Mouse (Mus musculus) forebrain, embryonic 11.5 days (tissue): ENCODE data around the gene Peg10. TPM values are rescaled to one million over a fixed set of nuclear protein-coding genes. Genes with fewer than 3 reads are reported as not detected.
"Not testable (repeated sequence)": the region's sequence is repeated elsewhere in the genome, so short reads cannot be mapped to it uniquely, and the experiment has no call there.

Source experiments
- ATAC-seq: fragments of 200-750 bp; cut with Nextera tagmentation; replicated peaks from 2 replicates; pipeline ENCODE4 v1.8.0; 2017; ENCODE audit warnings: moderate TSS enrichment; ENCODE audit not compliant: low FRiP score
- DNase-seq: peaks from one replicate; pipeline ENCODE4 v3.0.0-alpha.2; 2017; ENCODE audit warnings: low spot score
- H3K27ac ChIP-seq: fragments of 300-500 bp; sonication (generic); 2 replicates; pipeline ENCODE4 v1.5.1; 2014; ENCODE audit warnings: low read depth, low read length
- H3K27me3 ChIP-seq: fragments of 300-500 bp; sonication (generic); 2 replicates; pipeline ENCODE4 v1.6.1; 2014; ENCODE audit warnings: mild to moderate bottlenecking, low read length, mixed read lengths; ENCODE audit not compliant: control insufficient read depth, insufficient read depth
- H3K36me3 ChIP-seq: fragments of 300-500 bp; sonication (generic); 2 replicates; pipeline ENCODE4 v1.6.1; 2014; ENCODE audit warnings: mild to moderate bottlenecking, low read length, moderate library complexity, mixed read lengths; ENCODE audit not compliant: control insufficient read depth, insufficient read depth
- H3K4me1 ChIP-seq: fragments of 300-500 bp; sonication (generic); replicated peaks from 2 replicates; pipeline ENCODE4 v1.6.1; 2014; ENCODE audit warnings: low read length, mixed read lengths; ENCODE audit not compliant: control insufficient read depth, insufficient read depth
- H3K4me2 ChIP-seq: fragments of 300-500 bp; sonication (generic); 2 replicates; pipeline ENCODE4 v1.6.1; 2014; ENCODE audit warnings: low read depth, mild to moderate bottlenecking, low read length, moderate library complexity, mixed read lengths; ENCODE audit not compliant: severe bottlenecking
- H3K4me3 ChIP-seq: fragments of 300-500 bp; sonication (generic); 2 replicates; pipeline ENCODE4 v1.5.1; 2014; ENCODE audit warnings: low read depth, low read length
- H3K9ac ChIP-seq: fragments of 300-500 bp; sonication (generic); 2 replicates; pipeline ENCODE4 v1.6.1; 2014; ENCODE audit warnings: low read length
- H3K9me3 ChIP-seq: fragments of 300-500 bp; sonication (generic); 2 replicates; pipeline ENCODE4 v1.6.1; 2016; ENCODE audit warnings: low read length, mixed read lengths; ENCODE audit not compliant: control insufficient read depth
- WGBS: fragments of 180-500 bp; shearing (Covaris S2); extraction: QIAGEN DNeasy Blood & Tissue Kit; methylation state at CpG from one replicate; pipeline ENCODE4 v1.1.7; 2014; 5-methylcytosine and 5-hydroxymethylcytosine counted together
- polyA plus RNA-seq: library from polyadenylated mRNA; unstranded; fragments of >200 nt; fragmentation: Nextera tagmentation; extraction: Ambion mirVana; gene quantifications from 2 replicates; pipeline ENCODE4 v1.2.1, GENCODE M21; 2014

Peg10 gene
- polyA plus RNA-seq, 1 experiment from 2014 or later, result 17.5 TPM

GRCm38 (mm10) chr6:4761415-4762142, 14.5 kb downstream of the Peg10 start:
- ATAC-seq, result peak; percentile 31; the same call in 1 of the 2 replicates
- not testable (repeated sequence) for H3K4me2 ChIP-seq

DNA sequence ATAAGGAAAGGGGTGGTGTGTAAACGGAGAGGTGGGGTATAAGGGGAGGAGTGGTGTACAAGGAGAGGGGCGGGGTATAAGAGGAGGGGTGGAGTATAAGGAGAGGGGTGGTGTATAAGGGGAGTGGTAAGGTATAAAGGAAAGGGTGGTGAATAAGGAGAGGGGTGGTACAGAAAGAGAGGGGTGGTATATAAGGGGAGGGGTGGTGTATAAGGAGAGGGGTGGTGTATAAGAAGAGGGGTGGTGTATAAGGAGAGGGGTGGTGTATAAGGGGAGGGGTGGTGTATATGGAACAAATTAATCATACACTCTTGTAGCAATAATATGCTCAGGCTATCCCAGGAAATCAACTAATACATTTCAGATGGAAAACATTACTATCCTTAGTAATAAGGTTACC, 15.1 kb downstream of the Peg10 start:
- WGBS, result 34% methylated on average over 2 of the region's 2 CpGs
- H3K27ac ChIP-seq, result no peak overlapping the region
- no peaks in the 10 kb centered on the region for H3K4me1 ChIP-seq
- H3K9ac ChIP-seq, result no peak overlapping the region
- ATAC-seq (peak; percentile 97), DNase-seq (no peak)
- H3K9me3 ChIP-seq, result no peaks in the 10 kb centered on the region
- H3K4me2 ChIP-seq, result no peak overlapping the region
- H3K27me3 ChIP-seq, result no peaks in the 10 kb centered on the region
- H3K36me3 ChIP-seq, result no peaks in the 10 kb centered on the region
- H3K4me3 ChIP-seq, result no peak overlapping the region

More at GRCm38 (mm10) chr6:4761415-4762142, 14.5 kb downstream of the Peg10 start:
- 45% methylated on average over 3 of the region's 3 CpGs for WGBS
- H3K4me1 ChIP-seq, H3K9me3 ChIP-seq, DNase-seq, H3K27ac ChIP-seq, H3K9ac ChIP-seq, H3K4me3 ChIP-seq, H3K36me3 ChIP-seq, H3K27me3 ChIP-seq: not testable (repeated sequence)

- no peak overlapping the region for H3K9ac ChIP-seq
- H3K4me3 ChIP-seq, result no peak overlapping the region
- no peak overlapping the region for H3K4me2 ChIP-seq
- no peaks in the 10 kb centered on the region for H3K27me3 ChIP-seq
- H3K4me1 ChIP-seq, result no peaks in the 10 kb centered on the region
- H3K27ac ChIP-seq, result no peak overlapping the region
- 87% methylated on average over 1 of the region's 1 CpGs for WGBS
- H3K36me3 ChIP-seq, result no peaks in the 10 kb centered on the region
- DNase-seq (no peak), ATAC-seq (no peak)
- H3K9me3 ChIP-seq, result no peaks in the 10 kb centered on the region
Measured at GRCm38 (mm10) chr6:4796281-4796680, 49.2 kb downstream of the Peg10 start.

DNA sequence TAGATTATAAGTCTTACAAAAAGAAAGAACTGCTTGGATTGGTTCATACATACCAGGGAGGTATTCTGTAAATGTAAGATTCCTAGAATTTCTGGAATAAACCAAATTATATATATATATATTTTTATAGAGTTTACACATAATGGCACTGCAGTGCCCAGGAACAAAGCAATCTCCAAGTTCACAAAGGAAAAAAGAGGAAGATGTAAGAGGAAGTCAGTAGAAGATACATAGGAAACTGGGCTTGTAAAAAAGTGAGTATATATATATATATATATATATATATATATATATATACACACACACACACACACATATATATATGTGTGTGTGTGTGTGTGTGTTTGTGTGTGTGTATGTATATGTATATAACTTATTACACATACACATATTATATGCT, 50.2 kb downstream of the Peg10 start:
- ATAC-seq, H3K27ac ChIP-seq, H3K4me3 ChIP-seq, H3K9me3 ChIP-seq, H3K4me1 ChIP-seq, H3K4me2 ChIP-seq, H3K36me3 ChIP-seq, H3K27me3 ChIP-seq, DNase-seq, H3K9ac ChIP-seq: not testable (repeated sequence)

DNA sequence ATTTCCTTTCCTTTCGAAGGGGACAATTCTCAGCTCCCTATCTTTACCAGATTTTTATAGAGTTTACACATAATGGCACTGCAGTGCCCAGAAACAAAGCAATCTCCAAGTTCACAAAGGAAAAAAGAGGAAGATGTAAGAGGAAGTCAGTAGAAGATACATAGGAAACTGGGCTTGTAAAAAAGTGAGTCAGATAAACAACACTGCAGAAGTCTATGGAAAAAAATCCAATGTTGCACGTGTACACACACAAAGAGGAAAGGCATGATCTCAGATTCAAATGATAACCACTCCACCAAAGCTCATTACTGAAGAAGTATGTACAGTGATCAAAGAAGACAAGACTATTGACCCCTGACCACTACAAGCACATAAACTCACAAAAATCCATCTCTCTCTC, 51.3 kb downstream of the Peg10 start:
- no peak for ATAC-seq
- H3K27ac ChIP-seq, result no peak overlapping the region
- no peaks in the 10 kb centered on the region for H3K27me3 ChIP-seq
- no peaks in the 10 kb centered on the region for H3K4me1 ChIP-seq
- no peaks in the 10 kb centered on the region for H3K9me3 ChIP-seq
- H3K9ac ChIP-seq, result no peak overlapping the region
- no peak for DNase-seq
- WGBS, result 85% methylated on average over 2 of the region's 2 CpGs
- no peak overlapping the region for H3K4me3 ChIP-seq
- H3K36me3 ChIP-seq, result no peaks in the 10 kb centered on the region
- H3K4me2 ChIP-seq, result no peak overlapping the region

- DNase-seq (no peak), ATAC-seq (no peak)
- no peak overlapping the region for H3K9ac ChIP-seq
- H3K36me3 ChIP-seq, result no peaks in the 10 kb centered on the region
- no peaks in the 10 kb centered on the region for H3K27me3 ChIP-seq
- no peak overlapping the region for H3K27ac ChIP-seq
- H3K4me1 ChIP-seq, result no peaks in the 10 kb centered on the region
- H3K4me2 ChIP-seq, result no peak overlapping the region
- WGBS, result 82% methylated on average over 2 of the region's 2 CpGs
- no peaks in the 10 kb centered on the region for H3K9me3 ChIP-seq
- no peak overlapping the region for H3K4me3 ChIP-seq
Measured at GRCm38 (mm10) chr6:4799359-4799758, 52.3 kb downstream of the Peg10 start.

DNA sequence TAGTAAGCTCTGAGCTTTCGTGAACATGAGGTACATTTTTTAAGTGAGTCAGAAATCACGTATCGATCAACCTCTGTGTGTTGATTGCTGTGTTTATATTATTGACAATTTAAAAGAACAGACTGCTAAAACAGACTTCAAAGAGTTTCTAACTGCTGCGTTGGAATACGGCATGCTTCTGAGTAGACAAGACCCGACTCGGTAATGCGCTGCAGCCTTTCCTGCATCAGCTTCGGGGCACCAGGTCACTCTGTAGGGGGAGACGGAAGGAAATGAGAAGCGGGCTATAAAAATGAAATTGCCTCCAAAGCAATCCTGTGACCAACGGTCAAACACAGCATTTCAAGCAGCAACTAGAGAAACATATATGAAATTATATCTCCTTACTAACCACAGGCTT, 59.9 kb downstream of the Peg10 start:
- no peak overlapping the region for H3K9ac ChIP-seq
- no peaks in the 10 kb centered on the region for H3K4me1 ChIP-seq
- no peak overlapping the region for H3K4me3 ChIP-seq
- DNase-seq (no peak), ATAC-seq (no peak)
- no peak overlapping the region for H3K27ac ChIP-seq
- no peaks in the 10 kb centered on the region for H3K9me3 ChIP-seq
- H3K4me2 ChIP-seq, result no peak overlapping the region
- no peaks in the 10 kb centered on the region for H3K36me3 ChIP-seq
- no peaks in the 10 kb centered on the region for H3K27me3 ChIP-seq
- WGBS, result 66% methylated on average over 12 of the region's 12 CpGs

Other genes starting within 250 kb of the Peg10 start
- gene Col1a2, start 242.5 kb upstream of the Peg10 start, polyA plus RNA-seq, result 140 and 149 TPM in 2 replicates
- gene Casd1, start 146.5 kb upstream of the Peg10 start, polyA plus RNA-seq, result 42.1 TPM in 2 replicates
- gene Sgce, start 99 bp upstream of the Peg10 start, polyA plus RNA-seq, result 57.1 and 59.3 TPM in 2 replicates
- 26.3 and 29.2 TPM in 2 replicates for gene Ppp1r9a, start 155.6 kb downstream of the Peg10 start, polyA plus RNA-seq